In genomic region chr4:49659421-49659820, GRCm38 (mm10) we compare ENCODE assay signal across 33 mouse cellular contexts. TPM values are rescaled to one million over a fixed set of nuclear protein-coding genes. Genes with fewer than 3 reads are reported as not detected.
DNase-seq lines count a peak whose midpoint lies in the region; ATAC-seq and TF ChIP-seq lines count a peak whose summit lies in the region.
"Had no signal": no experiment of that assay in that cellular context is flagged by ENCODE, and none has a peak within 500 bp of the region (broad histone marks: within the 10 kb centered on the region; RNA-seq: fewer than 3 reads in every experiment).

No protein-coding gene starts in this region.

- H3K9ac ChIP-seq in forebrain, embryonic 14.5 days (ENCODE audit: low read length) = no peak overlapping the region
- H3K9ac ChIP-seq in forebrain, embryonic 15.5 days (replicated peaks) = no peak overlapping the region
- H3K9ac ChIP-seq in heart, postnatal 0 days (replicated peaks; ENCODE audit: low read depth, low read length) = no peak overlapping the region
- no peak overlapping the region for H3K9ac ChIP-seq in midbrain, embryonic 14.5 days (replicated peaks; ENCODE audit: low read length)
- no peak overlapping the region for H3K9ac ChIP-seq in midbrain, embryonic 16.5 days (ENCODE audit: low read depth, low read length)
- H3K9ac ChIP-seq: forebrain, embryonic 12.5 days; heart, embryonic 13.5 days; hindbrain, embryonic 15.5 days; limb, embryonic 13.5 days; liver, embryonic 13.5 days; midbrain, embryonic 13.5 days; stomach, embryonic 15.5 days had no signal

- ATAC-seq in forebrain, embryonic 14.5 days = peak; percentile 46; the same call in 1 of the 2 replicates
- no peak; the same call in 1 of the 2 replicates for ATAC-seq in forebrain, embryonic 15.5 days (replicated peaks)
- peak; percentile 27; the same call in 1 of the 2 replicates for ATAC-seq in heart, postnatal 0 days (ENCODE audit: insufficient read depth, low read depth)
- no peak; the same call in 1 of the 2 replicates for ATAC-seq in midbrain, embryonic 14.5 days (ENCODE audit: low FRiP score, low TSS enrichment)
- ATAC-seq in midbrain, embryonic 16.5 days = no peak
- ATAC-seq: activated CD4-positive, CD25-positive, alpha-beta regulatory T cell, adult 4 months; intestine, embryonic 16.5 days; midbrain, embryonic 13.5 days had no signal

- WGBS in forebrain, embryonic 14.5 days = 68% methylated on average over 1 of the region's 1 CpGs
- WGBS in forebrain, embryonic 15.5 days = 64% methylated on average over 1 of the region's 1 CpGs
- 86% methylated on average over 1 of the region's 1 CpGs for WGBS in heart, postnatal 0 days
- 86% methylated on average over 1 of the region's 1 CpGs for WGBS in midbrain, embryonic 14.5 days
- 78% methylated on average over 1 of the region's 1 CpGs for WGBS in midbrain, embryonic 16.5 days

- no peak overlapping the region for H3K4me2 ChIP-seq in forebrain, embryonic 14.5 days (ENCODE audit: low read length)
- no peak overlapping the region for H3K4me2 ChIP-seq in forebrain, embryonic 15.5 days (replicated peaks)
- no peak overlapping the region for H3K4me2 ChIP-seq in heart, postnatal 0 days (ENCODE audit: low read depth, low read length)
- no peak overlapping the region for H3K4me2 ChIP-seq in midbrain, embryonic 14.5 days (ENCODE audit: low read length)
- H3K4me2 ChIP-seq in midbrain, embryonic 16.5 days (ENCODE audit: low read length) = no peak overlapping the region
- H3K4me2 ChIP-seq: forebrain, embryonic 12.5 days; heart, embryonic 13.5 days; hindbrain, embryonic 15.5 days; limb, embryonic 13.5 days; liver, embryonic 13.5 days; midbrain, embryonic 13.5 days; stomach, embryonic 15.5 days had no signal

- H3K36me3 ChIP-seq in forebrain, embryonic 14.5 days (ENCODE audit: control insufficient read depth, insufficient read depth, low read length) = peaks cover 67% of the 10 kb centered on the region
- peaks cover 50% of the 10 kb centered on the region for H3K36me3 ChIP-seq in forebrain, embryonic 15.5 days
- H3K36me3 ChIP-seq in heart, postnatal 0 days (replicated peaks; ENCODE audit: control insufficient read depth, insufficient read depth, low read length) = peaks cover 57% of the 10 kb centered on the region
- H3K36me3 ChIP-seq in midbrain, embryonic 14.5 days (ENCODE audit: control insufficient read depth, insufficient read depth, low read length) = peaks cover 71% of the 10 kb centered on the region
- H3K36me3 ChIP-seq in midbrain, embryonic 16.5 days (ENCODE audit: control insufficient read depth, insufficient read depth, low read length) = peaks cover 33% of the 10 kb centered on the region

- H3K27ac ChIP-seq in forebrain, embryonic 14.5 days (ENCODE audit: low read depth, low read length) = no peak overlapping the region
- H3K27ac ChIP-seq in forebrain, embryonic 15.5 days (replicated peaks) = no peak overlapping the region
- no peak overlapping the region for H3K27ac ChIP-seq in heart, postnatal 0 days (ENCODE audit: low read depth)
- no peak overlapping the region for H3K27ac ChIP-seq in midbrain, embryonic 14.5 days (replicated peaks; ENCODE audit: low read depth, low read length)
- H3K27ac ChIP-seq in midbrain, embryonic 16.5 days (ENCODE audit: low read length) = no peak overlapping the region
- H3K27ac ChIP-seq: forebrain, embryonic 12.5 days; heart, embryonic 13.5 days; hindbrain, embryonic 15.5 days; limb, embryonic 13.5 days; liver, embryonic 13.5 days; midbrain, embryonic 13.5 days; stomach, embryonic 15.5 days had no signal

- no peak for TF ChIP-seq CTCF in heart, postnatal 0 days (IDR thresholded peaks at IDR 0.05; ENCODE audit: low read depth)

- no peaks in the 10 kb centered on the region for H3K27me3 ChIP-seq in forebrain, embryonic 14.5 days (replicated peaks; ENCODE audit: control insufficient read depth, insufficient read depth, low read length)
- no peaks in the 10 kb centered on the region for H3K27me3 ChIP-seq in forebrain, embryonic 15.5 days
- no peaks in the 10 kb centered on the region for H3K27me3 ChIP-seq in heart, postnatal 0 days (ENCODE audit: control insufficient read depth, insufficient read depth, low read length)
- no peaks in the 10 kb centered on the region for H3K27me3 ChIP-seq in midbrain, embryonic 14.5 days (ENCODE audit: control insufficient read depth, insufficient read depth, low read length)
- H3K27me3 ChIP-seq in midbrain, embryonic 16.5 days (ENCODE audit: control insufficient read depth, insufficient read depth, low read depth, low read length) = no peaks in the 10 kb centered on the region
- H3K27me3 ChIP-seq: forebrain, embryonic 12.5 days; heart, embryonic 13.5 days; hindbrain, embryonic 15.5 days; limb, embryonic 13.5 days; liver, embryonic 13.5 days; megakaryocyte, embryonic 14.5 days; midbrain, embryonic 13.5 days; stomach, embryonic 15.5 days had no signal

- H3K4me1 ChIP-seq in forebrain, embryonic 14.5 days (ENCODE audit: control insufficient read depth, insufficient read depth, low read length) = no peaks in the 10 kb centered on the region
- H3K4me1 ChIP-seq in forebrain, embryonic 15.5 days = peaks cover 5% of the 10 kb centered on the region; the same call in 1 of the 2 replicates
- no peaks in the 10 kb centered on the region for H3K4me1 ChIP-seq in heart, postnatal 0 days (ENCODE audit: control insufficient read depth, insufficient read depth)
- no peaks in the 10 kb centered on the region for H3K4me1 ChIP-seq in midbrain, embryonic 14.5 days (ENCODE audit: control insufficient read depth, insufficient read depth, low read length)
- H3K4me1 ChIP-seq in midbrain, embryonic 16.5 days (ENCODE audit: control insufficient read depth, insufficient read depth, low read length) = no peaks in the 10 kb centered on the region
- H3K4me1 ChIP-seq: forebrain, embryonic 12.5 days; hindbrain, embryonic 15.5 days; limb, embryonic 13.5 days; liver, embryonic 13.5 days; megakaryocyte, embryonic 14.5 days; midbrain, embryonic 13.5 days; stomach, embryonic 15.5 days had no signal

- H3K9me3 ChIP-seq in forebrain, embryonic 14.5 days (replicated peaks; ENCODE audit: control insufficient read depth, low read length) = no peaks in the 10 kb centered on the region
- H3K9me3 ChIP-seq in forebrain, embryonic 15.5 days = no peaks in the 10 kb centered on the region
- no peaks in the 10 kb centered on the region for H3K9me3 ChIP-seq in heart, postnatal 0 days (replicated peaks; ENCODE audit: control insufficient read depth, low read length)
- H3K9me3 ChIP-seq in midbrain, embryonic 14.5 days (ENCODE audit: control insufficient read depth, low read length) = no peaks in the 10 kb centered on the region
- no peaks in the 10 kb centered on the region for H3K9me3 ChIP-seq in midbrain, embryonic 16.5 days (replicated peaks; ENCODE audit: control insufficient read depth, low read length, poor library complexity, severe bottlenecking)
- H3K9me3 ChIP-seq: forebrain, embryonic 12.5 days; heart, embryonic 13.5 days; hindbrain, embryonic 15.5 days; limb, embryonic 13.5 days; liver, embryonic 13.5 days; megakaryocyte, embryonic 14.5 days; midbrain, embryonic 13.5 days; stomach, embryonic 15.5 days had no signal

- H3K4me3 ChIP-seq in forebrain, embryonic 14.5 days (ENCODE audit: low read depth, low read length) = no peak overlapping the region
- no peak overlapping the region for H3K4me3 ChIP-seq in forebrain, embryonic 15.5 days
- no peak overlapping the region for H3K4me3 ChIP-seq in heart, postnatal 0 days (ENCODE audit: low read depth, low read length)
- no peak overlapping the region for H3K4me3 ChIP-seq in midbrain, embryonic 14.5 days (replicated peaks; ENCODE audit: low read depth, low read length)
- H3K4me3 ChIP-seq in midbrain, embryonic 16.5 days (ENCODE audit: low read depth, low read length) = no peak overlapping the region
- H3K4me3 ChIP-seq: forebrain, embryonic 12.5 days; heart, embryonic 13.5 days; hindbrain, embryonic 15.5 days; limb, embryonic 13.5 days; liver, embryonic 13.5 days; megakaryocyte, embryonic 14.5 days; midbrain, embryonic 13.5 days; stomach, embryonic 15.5 days had no signal

- intact Hi-C loops in heart, postnatal 36 days (cut with DNase I) = no loop called here

- peak; percentile 42 for DNase-seq in forebrain, embryonic 14.5 days (ENCODE audit: low spot score)
- peak; percentile 43 for DNase-seq in heart, postnatal 0 days (ENCODE audit: low spot score)
- DNase-seq in heart, postnatal 36 days = no peak
- peak; percentile 6 for DNase-seq in midbrain, embryonic 14.5 days
- peak; percentile 39 for DNase-seq in skeletal muscle tissue, adult 2 months (ENCODE audit: low read depth, low spot score)
- no peak for DNase-seq in cerebellum, adult 9-10 months
- DNase-seq: adrenal gland, postnatal 14 days; cerebellum, adult 9-11 months; heart, adult 11 months; kidney, postnatal 25 days; liver, embryonic 13.5 days; lung, adult 2 months; lung, postnatal 36 days; right cerebral cortex, adult 18-20 months; right cerebral cortex, postnatal 4 days; thymus, postnatal 25 days had no signal

- no peak for TF ChIP-seq EP300 in heart, postnatal 0 days (IDR thresholded peaks at IDR 0.05; ENCODE audit: low read depth)

RNA-seq across cellular contexts. Expression of gene Ppp3r2, which starts 22.4 kb away (rescaled TPM):
- polyA plus RNA-seq in forebrain, embryonic 14.5 days (2014; fragmentation: Nextera tagmentation; extraction: Ambion mirVana) = 0.09 and 0.16 TPM in 2 replicates
- 0.18 and 0.32 TPM in 2 replicates for polyA plus RNA-seq in forebrain, embryonic 15.5 days (2015; fragmentation: Nextera tagmentation; extraction: Ambion mirVana)
- total RNA-seq in heart, postnatal 0 days (2014; rRNA removed; ENCODE audit: low replicate concordance) = not detected in 2 replicates
- not detected in 2 replicates for polyA plus RNA-seq in heart, postnatal 0 days (2015; fragmentation: Nextera tagmentation; extraction: Ambion mirVana)
- total RNA-seq in heart, postnatal 36 days (2021) = not detected
- polyA plus RNA-seq in midbrain, embryonic 14.5 days (2014; fragmentation: Nextera tagmentation; extraction: Ambion mirVana) = 0.25 and 0.63 TPM in 2 replicates
- polyA plus RNA-seq in midbrain, embryonic 16.5 days (2015; fragmentation: Nextera tagmentation; extraction: Ambion mirVana) = 0.68 and 0.75 TPM in 2 replicates
- total RNA-seq: adrenal gland, postnatal 14 days; common myeloid progenitor, adult 5-6 weeks; ES-E14; gastrocnemius, adult 8-10 months; hematopoietic stem cell, adult 5-6 weeks had no signal
- polyA plus RNA-seq: embryonic facial prominence, embryonic 11.5 days; forebrain, embryonic 12.5 days; kidney, embryonic 14.5 days; liver, embryonic 13.5 days; lung, adult 2 months had no signal

RNA-seq across cellular contexts. Expression of gene Rnf20, which starts 27.6 kb away (rescaled TPM):
- 63.0 and 71.9 TPM in 2 replicates for polyA plus RNA-seq in forebrain, embryonic 14.5 days (2014; fragmentation: Nextera tagmentation; extraction: Ambion mirVana)
- polyA plus RNA-seq in forebrain, embryonic 15.5 days (2015; fragmentation: Nextera tagmentation; extraction: Ambion mirVana) = 57.2 and 60.1 TPM in 2 replicates
- total RNA-seq in heart, postnatal 0 days (2014; rRNA removed; ENCODE audit: low replicate concordance) = 10.7 and 26.5 TPM in 2 replicates
- polyA plus RNA-seq in heart, postnatal 0 days (2015; fragmentation: Nextera tagmentation; extraction: Ambion mirVana) = 18.8 and 19.6 TPM in 2 replicates
- total RNA-seq in heart, postnatal 36 days (2021) = 10 to 100 TPM; 30.7 to 39.3 TPM
- polyA plus RNA-seq in midbrain, embryonic 14.5 days (2014; fragmentation: Nextera tagmentation; extraction: Ambion mirVana) = 58.4 and 74.0 TPM in 2 replicates
- 45.3 and 48.9 TPM in 2 replicates for polyA plus RNA-seq in midbrain, embryonic 16.5 days (2015; fragmentation: Nextera tagmentation; extraction: Ambion mirVana)

Comparison
In these comparisons a context has a peak if more than half of its experiments do, and no peak if none do; other contexts are left out.
1. ATAC-seq: peak in forebrain, embryonic 14.5 days (single experiment) and heart, postnatal 0 days (single experiment); none in forebrain, embryonic 15.5 days (single experiment), midbrain, embryonic 14.5 days (single experiment) and midbrain, embryonic 16.5 days (single experiment).
2. DNase-seq: peak in forebrain, embryonic 14.5 days (single experiment), heart, postnatal 0 days (single experiment), midbrain, embryonic 14.5 days (single experiment) and skeletal muscle tissue, adult 2 months (single experiment); none in heart, postnatal 36 days (0 of 2) and cerebellum, adult 9-10 months (single experiment).